Mouse (Mus musculus): Measurements from ENCODE around the gene Nme2.

DNA sequence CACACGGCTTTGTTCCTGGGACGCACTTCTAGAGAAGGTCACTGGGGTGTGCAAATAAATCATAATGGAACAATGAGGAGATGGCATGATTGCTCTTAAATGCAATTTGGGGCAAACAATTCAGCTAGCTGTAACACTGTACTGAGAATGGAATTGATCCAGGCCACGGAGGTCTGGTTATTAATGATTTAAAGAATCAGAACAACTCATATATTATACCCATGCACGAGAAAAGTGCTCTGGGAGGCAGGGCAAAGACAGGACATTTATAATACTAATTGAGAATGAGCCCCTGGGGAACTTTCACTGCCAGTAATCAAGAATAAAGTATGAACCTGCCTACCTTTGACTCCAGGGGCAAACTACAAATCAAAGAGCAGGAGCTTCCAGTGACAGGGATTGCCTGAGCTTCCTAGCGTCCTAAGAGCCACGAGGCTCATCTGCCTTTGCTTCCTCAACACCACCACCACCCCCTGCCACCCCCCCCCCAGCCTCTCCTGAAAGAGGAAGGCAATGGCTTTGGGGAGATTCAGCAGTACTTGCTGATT is 23.5 kb upstream of the Nme2 start:
- TF ChIP-seq POLR2A (IDR thresholded peaks at IDR 0.05; ENCODE audit: insufficient read depth, low read length) (no peak), CTCF (IDR thresholded peaks at IDR 0.05; ENCODE audit: low read depth, low read length) (no peak)

Data from ES-Bruce4 (cell line).